Mouse (Mus musculus) ovary, adult 10 weeks (tissue): ENCODE data around the gene Cox5b. TPM values are rescaled to one million over a fixed set of nuclear protein-coding genes. Genes with fewer than 3 reads are reported as not detected.

ENCODE experiments used
- polyA plus RNA-seq: library from polyadenylated mRNA; stranded (reverse); fragments of 350-450 nt; fragmentation: Illumina TruSeq; extraction: RNeasy Lipid Tissue Mini Kit (QIAGEN cat#74804); gene quantifications from one replicate; pipeline ENCODE4 v1.2.3, GENCODE M21; 2014

Cox5b gene
- polyA plus RNA-seq = 53.0 TPM

DNA sequence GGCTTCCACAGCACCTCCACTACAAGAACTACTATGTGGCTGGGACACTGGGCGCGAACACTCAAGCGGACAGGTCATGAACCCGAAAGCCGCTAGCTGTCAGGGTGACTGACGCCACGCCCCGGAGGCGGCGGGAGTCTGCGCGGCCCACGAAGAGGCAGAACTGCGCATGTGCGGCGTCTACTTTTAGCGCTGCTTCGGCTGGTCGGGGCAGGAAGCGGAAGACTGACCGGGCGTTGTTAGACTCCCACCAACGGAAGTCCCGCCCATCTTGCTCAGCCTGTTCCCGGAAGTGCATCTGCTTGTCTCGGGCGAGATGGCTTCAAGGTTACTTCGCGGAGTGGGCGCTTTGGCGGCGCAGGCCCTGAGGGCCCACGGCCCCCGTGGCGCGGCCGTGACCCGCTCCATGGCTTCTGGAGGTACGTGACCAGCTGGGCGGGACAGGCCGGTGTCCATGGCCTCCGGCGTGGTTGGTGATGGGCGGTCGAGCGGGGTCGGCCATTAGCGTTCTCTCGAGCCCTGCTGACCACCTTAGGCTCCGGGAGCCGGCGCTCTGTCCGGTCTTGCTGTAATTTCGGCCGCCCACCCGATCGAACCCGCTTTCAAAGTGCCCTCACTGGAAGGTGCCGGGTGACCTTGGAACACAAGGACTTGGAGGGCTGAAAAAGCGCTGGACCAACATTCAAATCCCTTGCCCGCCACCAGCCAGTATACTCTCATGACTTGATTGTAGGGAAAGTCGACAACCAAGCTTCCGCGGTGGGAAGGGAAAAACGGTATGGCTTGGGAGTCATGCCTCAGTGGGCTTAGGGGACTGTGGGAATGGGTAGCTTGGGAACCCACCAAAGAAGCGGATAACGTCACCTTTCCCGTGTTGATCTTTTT is at the start of gene Cox5b:
Gene Cox5b, plus strand, starts transcription at position 179 of the 885 bp plus-strand sequence.

DNA sequence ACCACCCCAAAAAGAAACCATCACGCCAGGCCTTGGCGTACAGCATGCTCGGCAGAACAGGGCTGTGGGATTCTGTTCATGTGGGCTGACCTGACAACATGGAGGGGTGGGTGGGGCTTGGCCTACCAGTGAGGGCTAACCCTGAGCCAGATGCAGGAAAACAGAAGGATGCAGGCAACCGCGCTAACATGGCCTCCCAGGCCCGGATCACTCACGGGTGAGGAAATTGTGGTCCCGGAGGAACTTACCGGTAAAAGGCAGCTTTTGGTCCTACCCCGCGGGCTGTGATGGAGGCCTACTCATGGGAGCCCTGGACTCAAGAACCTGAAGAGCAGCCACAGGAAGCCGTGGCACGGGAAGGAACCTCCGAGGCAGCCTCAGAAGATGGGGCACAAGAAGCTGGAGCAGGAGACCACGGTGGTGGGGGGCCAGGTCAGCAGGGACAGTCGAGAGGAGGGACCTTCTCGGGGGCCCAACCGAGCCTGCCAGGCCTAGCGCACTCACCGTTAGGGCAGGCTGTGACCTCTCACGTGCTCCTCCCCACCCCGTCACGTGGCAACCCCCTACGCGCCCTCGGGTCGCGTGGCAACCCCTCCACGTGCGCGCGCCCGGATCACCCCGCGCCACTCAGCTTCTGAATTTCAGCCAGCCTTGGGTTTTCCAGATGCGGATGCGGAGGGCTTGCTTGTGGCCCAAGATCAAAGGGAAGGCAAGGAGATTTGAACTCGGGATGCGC is 8.5 kb upstream of the Cox5b start, which contains the start of gene Fam178b:
Gene Fam178b, minus strand, starts transcription at position 564 of the 736 bp plus-strand sequence.

DNA sequence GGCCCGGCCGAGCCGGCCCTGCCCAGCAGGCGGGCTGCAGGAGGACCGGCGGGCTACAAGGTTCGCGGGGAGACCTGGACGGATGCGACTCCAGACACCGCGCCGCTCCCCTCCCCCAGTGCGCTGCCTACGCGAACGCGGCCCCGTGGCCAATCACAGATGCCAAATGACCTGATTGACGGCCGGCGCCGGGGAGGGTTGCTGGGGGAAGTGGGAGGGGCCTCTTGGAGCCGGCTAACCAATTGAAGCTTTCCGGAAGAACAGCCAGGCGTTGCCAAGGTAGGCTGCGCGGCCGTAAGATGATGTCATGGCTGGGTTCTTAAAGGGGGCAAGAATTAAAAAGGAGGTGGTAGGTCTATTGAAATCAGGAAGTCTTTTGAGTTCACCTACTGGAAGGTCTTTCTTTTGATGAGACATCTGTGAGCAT is 18.6 kb downstream of the Cox5b start, which contains the start of gene 4933424G06Rik:
Gene 4933424G06Rik, plus strand, starts transcription at position 296 of the 427 bp plus-strand sequence.

DNA sequence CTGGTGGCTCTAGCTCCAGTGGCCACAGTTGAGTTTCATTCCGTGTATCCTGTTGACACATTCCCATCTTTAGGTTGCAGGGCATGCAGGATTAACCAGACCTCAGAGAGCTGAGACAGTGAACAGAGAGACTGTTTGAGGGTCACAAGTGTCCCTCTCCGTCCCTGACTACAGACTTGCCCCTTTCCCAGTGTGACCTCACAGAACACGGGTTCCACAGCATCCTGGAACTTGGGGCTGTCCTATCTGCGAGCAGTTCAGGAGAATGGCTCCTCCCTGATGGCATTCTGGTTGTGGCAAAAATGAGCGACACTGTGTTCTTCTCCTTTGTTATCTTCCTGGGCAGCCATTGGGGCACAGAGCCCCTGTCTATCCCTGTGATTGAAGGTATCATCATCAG is 23.1 kb downstream of the Cox5b start, which contains the start of gene Actr1b:
Gene Actr1b, minus strand, starts transcription at position 112 of the 400 bp plus-strand sequence.

Other genes with a start within 250 kb of the Cox5b start
- gene Lman2l, start 246.2 kb upstream of the Cox5b start, polyA plus RNA-seq = 10.6 TPM
- gene Cnnm4, start 219.8 kb upstream of the Cox5b start, polyA plus RNA-seq = 2.5 TPM
- gene Cnnm3, start 179.6 kb upstream of the Cox5b start, polyA plus RNA-seq = 11.2 TPM
- gene Ankrd23, start 154.6 kb upstream of the Cox5b start, polyA plus RNA-seq = 1.1 TPM
- gene Gm42417, start 152.0 kb upstream of the Cox5b start, polyA plus RNA-seq = not detected
- 2.0 TPM for gene Ankrd39, start 144.0 kb upstream of the Cox5b start, polyA plus RNA-seq
- 2.7 TPM for gene Sema4c, start 133.1 kb upstream of the Cox5b start, polyA plus RNA-seq
- not detected for gene Fam178b, start 8.3 kb upstream of the Cox5b start, polyA plus RNA-seq
- not detected for gene 4933424G06Rik, start 18.7 kb downstream of the Cox5b start, polyA plus RNA-seq
- gene Actr1b, start 23.0 kb downstream of the Cox5b start, polyA plus RNA-seq = 9.0 TPM
- gene Zap70, start 70.3 kb downstream of the Cox5b start, polyA plus RNA-seq = not detected